Mouse (Mus musculus) hindbrain, embryonic 15.5 days (tissue): ENCODE measurements around the gene Creb3. TPM values are rescaled to one million over a fixed set of nuclear protein-coding genes. Genes with fewer than 3 reads are reported as not detected.
"Not testable (repeated sequence)": the region's sequence is repeated elsewhere in the genome, so short reads cannot be mapped to it uniquely, and the experiment has no call there.

Source experiments
- ATAC-seq: fragments of 200-750 bp; cut with Nextera tagmentation; 2 replicates; pipeline ENCODE4 v1.8.0; 2017; ENCODE audit warnings: low read depth, moderate number of reproducible peaks, moderate TSS enrichment; ENCODE audit not compliant: low FRiP score
- H3K27ac ChIP-seq: fragments of 300-500 bp; sonication (generic); replicated peaks from 2 replicates; pipeline ENCODE4 v1.5.1; 2015; ENCODE audit warnings: mild to moderate bottlenecking, inconsistent platforms
- H3K27me3 ChIP-seq: fragments of 300-500 bp; sonication (generic); 2 replicates; pipeline ENCODE4 v1.6.1; 2015; ENCODE audit warnings: control low read depth, inconsistent platforms
- H3K36me3 ChIP-seq: fragments of 300-500 bp; sonication (generic); 2 replicates; pipeline ENCODE4 v1.6.1; 2015; ENCODE audit warnings: control low read depth, inconsistent platforms
- H3K4me1 ChIP-seq: fragments of 300-500 bp; sonication (generic); replicated peaks from 2 replicates; pipeline ENCODE4 v1.6.1; 2015; ENCODE audit warnings: control low read depth, inconsistent platforms
- H3K4me2 ChIP-seq: fragments of 300-500 bp; sonication (generic); 2 replicates; pipeline ENCODE4 v1.6.1; 2015; ENCODE audit warnings: moderate library complexity, mild to moderate bottlenecking, inconsistent platforms
- H3K4me3 ChIP-seq: fragments of 300-500 bp; sonication (generic); 2 replicates; pipeline ENCODE4 v1.5.1; 2015; ENCODE audit warnings: mild to moderate bottlenecking, inconsistent platforms
- H3K9ac ChIP-seq: fragments of 300-500 bp; sonication (generic); 2 replicates; pipeline ENCODE4 v1.6.1; 2015; ENCODE audit warnings: inconsistent platforms
- H3K9me3 ChIP-seq: fragments of 300-500 bp; sonication (generic); 2 replicates; pipeline ENCODE4 v1.6.1; 2016; ENCODE audit warnings: control low read depth, inconsistent platforms
- WGBS: fragments of 180-500 bp; shearing (Covaris S2); methylation state at CpG from one replicate; pipeline ENCODE4 v1.1.7; 2015; 5-methylcytosine and 5-hydroxymethylcytosine counted together
- polyA plus RNA-seq: library from polyadenylated mRNA; unstranded; fragments of >200 nt; fragmentation: Nextera tagmentation; extraction: Ambion mirVana; gene quantifications from 2 replicates; pipeline ENCODE4 v1.2.1, GENCODE M21; 2015

The Creb3 gene
- polyA plus RNA-seq, 1 experiment from 2014 or later = 79.5 TPM

- Histone ChIP-seq H3K4me2 (no peak overlapping the region), H3K9me3 (no peaks in the 10 kb centered on the region), H3K4me3 (no peak overlapping the region), H3K27ac (no peak overlapping the region), H3K4me1 (no peaks in the 10 kb centered on the region), H3K27me3 (no peaks in the 10 kb centered on the region), H3K36me3 (peaks cover 19% of the 10 kb centered on the region), H3K9ac (no peak overlapping the region)
- WGBS = 62% methylated on average over 7 of the region's 7 CpGs
- no peak for ATAC-seq
Measured at GRCm38 (mm10) chr4:43587681-43588080, 25.5 kb downstream of the Creb3 start.

- no peaks in the 10 kb centered on the region for H3K27me3 ChIP-seq
- H3K36me3 ChIP-seq = no peaks in the 10 kb centered on the region
- H3K27ac ChIP-seq = no peak overlapping the region
- no peak overlapping the region for H3K9ac ChIP-seq
- H3K4me1 ChIP-seq = no peaks in the 10 kb centered on the region
- H3K9me3 ChIP-seq = no peaks in the 10 kb centered on the region
- H3K4me3 ChIP-seq = no peak overlapping the region
- 90% methylated on average over 5 of the region's 5 CpGs for WGBS
- H3K4me2 ChIP-seq = no peak overlapping the region
- ATAC-seq = no peak
Measured at GRCm38 (mm10) chr4:43591543-43591942, 29.4 kb downstream of the Creb3 start.

GRCm38 (mm10) chr4:43591961-43592360 lies 29.8 kb downstream of the Creb3 start:
- H3K9me3 ChIP-seq = no peaks in the 10 kb centered on the region
- H3K27ac ChIP-seq = no peak overlapping the region
- no peaks in the 10 kb centered on the region for H3K27me3 ChIP-seq
- no peaks in the 10 kb centered on the region for H3K36me3 ChIP-seq
- no peak overlapping the region for H3K4me3 ChIP-seq
- H3K4me1 ChIP-seq = no peaks in the 10 kb centered on the region
- H3K4me2 ChIP-seq = no peak overlapping the region
- 74% methylated on average over 3 of the region's 3 CpGs for WGBS
- H3K9ac ChIP-seq = no peak overlapping the region
- no peak for ATAC-seq

GRCm38 (mm10) chr4:43593453-43593852 lies 31.3 kb downstream of the Creb3 start:
- Histone ChIP-seq H3K36me3 (no peaks in the 10 kb centered on the region), H3K4me1 (no peaks in the 10 kb centered on the region), H3K27ac (no peak overlapping the region), H3K27me3 (no peaks in the 10 kb centered on the region), H3K4me2 (no peak overlapping the region), H3K9me3 (no peaks in the 10 kb centered on the region), H3K9ac (no peak overlapping the region), H3K4me3 (no peak overlapping the region)
- 71% methylated on average over 3 of the region's 3 CpGs for WGBS
- ATAC-seq = no peak

- WGBS = 88% methylated on average over 2 of the region's 2 CpGs
- ATAC-seq, H3K4me1 ChIP-seq: not testable (repeated sequence)
Measured at GRCm38 (mm10) chr4:43596597-43596996, 34.5 kb downstream of the Creb3 start.

GRCm38 (mm10) chr4:43598200-43598599 lies 36.1 kb downstream of the Creb3 start:
- Histone ChIP-seq H3K9ac (no peak overlapping the region), H3K9me3 (no peaks in the 10 kb centered on the region), H3K4me1 (no peaks in the 10 kb centered on the region), H3K4me3 (no peak overlapping the region), H3K27me3 (no peaks in the 10 kb centered on the region), H3K27ac (no peak overlapping the region), H3K36me3 (no peaks in the 10 kb centered on the region), H3K4me2 (no peak overlapping the region)
- WGBS = 85% methylated on average over 4 of the region's 4 CpGs
- no peak for ATAC-seq

More at GRCm38 (mm10) chr4:43596597-43596996, 34.5 kb downstream of the Creb3 start:
- H3K9ac ChIP-seq, H3K27ac ChIP-seq, H3K36me3 ChIP-seq, H3K9me3 ChIP-seq, H3K4me3 ChIP-seq, H3K4me2 ChIP-seq, H3K27me3 ChIP-seq: not testable (repeated sequence)

- 93% methylated on average over 7 of the region's 7 CpGs for WGBS
- no peak overlapping the region for H3K9ac ChIP-seq
Measured at GRCm38 (mm10) chr4:43598650-43599380, 36.7 kb downstream of the Creb3 start.

GRCm38 (mm10) chr4:43600195-43600934 lies 38.2 kb downstream of the Creb3 start:
- H3K4me3 ChIP-seq = no peak overlapping the region
- no peaks in the 10 kb centered on the region for H3K4me1 ChIP-seq
- WGBS = 83% methylated on average over 9 of the region's 9 CpGs
- H3K9ac ChIP-seq = no peak overlapping the region
- no peaks in the 10 kb centered on the region for H3K27me3 ChIP-seq
- no peaks in the 10 kb centered on the region for H3K9me3 ChIP-seq
- H3K36me3 ChIP-seq = no peaks in the 10 kb centered on the region
- H3K27ac ChIP-seq = no peak overlapping the region
- no peak overlapping the region for H3K4me2 ChIP-seq
- no peak for ATAC-seq

More at GRCm38 (mm10) chr4:43598650-43599380, 36.7 kb downstream of the Creb3 start:
- H3K9me3 ChIP-seq = no peaks in the 10 kb centered on the region
- no peaks in the 10 kb centered on the region for H3K27me3 ChIP-seq
- no peaks in the 10 kb centered on the region for H3K4me1 ChIP-seq
- H3K36me3 ChIP-seq = no peaks in the 10 kb centered on the region
- H3K4me2 ChIP-seq = no peak overlapping the region
- no peak for ATAC-seq
- H3K4me3 ChIP-seq = no peak overlapping the region
- H3K27ac ChIP-seq = no peak overlapping the region

GRCm38 (mm10) chr4:43604099-43604498 lies 42.0 kb downstream of the Creb3 start:
- Histone ChIP-seq H3K4me1 (no peaks in the 10 kb centered on the region), H3K9ac (no peak overlapping the region), H3K27ac (no peak overlapping the region), H3K4me3 (no peak overlapping the region), H3K9me3 (no peaks in the 10 kb centered on the region), H3K4me2 (no peak overlapping the region), H3K27me3 (no peaks in the 10 kb centered on the region), H3K36me3 (no peaks in the 10 kb centered on the region)
- WGBS = 73% methylated on average over 3 of the region's 3 CpGs
- no peak for ATAC-seq

- Histone ChIP-seq H3K4me2 (no peak overlapping the region), H3K9ac (no peak overlapping the region), H3K36me3 (no peaks in the 10 kb centered on the region), H3K27me3 (no peaks in the 10 kb centered on the region), H3K4me3 (no peak overlapping the region), H3K27ac (no peak overlapping the region), H3K9me3 (no peaks in the 10 kb centered on the region), H3K4me1 (no peaks in the 10 kb centered on the region)
- no peak for ATAC-seq
- WGBS = 80% methylated on average over 9 of the region's 9 CpGs
Measured at GRCm38 (mm10) chr4:43604751-43605685, 42.9 kb downstream of the Creb3 start.

- no peak overlapping the region for H3K4me2 ChIP-seq
- H3K4me1 ChIP-seq = no peaks in the 10 kb centered on the region
- H3K27me3 ChIP-seq = no peaks in the 10 kb centered on the region
- H3K36me3 ChIP-seq = no peaks in the 10 kb centered on the region
- no peak for ATAC-seq
- no peak overlapping the region for H3K9ac ChIP-seq
- no peaks in the 10 kb centered on the region for H3K9me3 ChIP-seq
- 78% methylated on average over 10 of the region's 10 CpGs for WGBS
- H3K27ac ChIP-seq = no peak overlapping the region
- H3K4me3 ChIP-seq = no peak overlapping the region
Measured at GRCm38 (mm10) chr4:43612534-43612933, 50.4 kb downstream of the Creb3 start.
